Mouse (Mus musculus) liver, embryonic 12.5 days (tissue): ENCODE data around the gene 1700020N15Rik. TPM values are rescaled to one million over a fixed set of nuclear protein-coding genes. Genes with fewer than 3 reads are reported as not detected.
"Not testable (repeated sequence)": the region's sequence is repeated elsewhere in the genome, so short reads cannot be mapped to it uniquely, and the experiment has no call there.

ENCODE experiments used
- ATAC-seq: fragments of 200-750 bp; cut with Nextera tagmentation; 2 replicates; pipeline ENCODE4 v1.8.0; 2017; ENCODE audit warnings: moderate number of reproducible peaks, mild to moderate bottlenecking, moderate library complexity
- H3K27ac ChIP-seq: fragments of 300-500 bp; sonication (generic); 2 replicates; pipeline ENCODE4 v1.5.1; 2016; ENCODE audit warnings: mild to moderate bottlenecking
- H3K27me3 ChIP-seq: fragments of 300-500 bp; sonication (generic); replicated peaks from 2 replicates; pipeline ENCODE4 v1.6.1; 2016; ENCODE audit warnings: mild to moderate bottlenecking, moderate library complexity
- H3K36me3 ChIP-seq: fragments of 300-500 bp; sonication (generic); 2 replicates; pipeline ENCODE4 v1.6.1; 2016; ENCODE audit warnings: mild to moderate bottlenecking, moderate library complexity
- H3K4me1 ChIP-seq: fragments of 300-500 bp; sonication (generic); 2 replicates; pipeline ENCODE4 v1.6.1; 2016
- H3K4me2 ChIP-seq: fragments of 300-500 bp; sonication (generic); 2 replicates; pipeline ENCODE4 v1.6.1; 2016; ENCODE audit warnings: mild to moderate bottlenecking, moderate library complexity
- H3K4me3 ChIP-seq: fragments of 300-500 bp; sonication (generic); 2 replicates; pipeline ENCODE4 v1.5.1; 2016; ENCODE audit warnings: mild to moderate bottlenecking, moderate library complexity
- H3K9ac ChIP-seq: fragments of 300-500 bp; sonication (generic); 2 replicates; pipeline ENCODE4 v1.6.1; 2016; ENCODE audit warnings: mild to moderate bottlenecking, moderate library complexity
- H3K9me3 ChIP-seq: fragments of 300-500 bp; sonication (generic); replicated peaks from 2 replicates; pipeline ENCODE4 v1.6.1; 2016; ENCODE audit warnings: mild to moderate bottlenecking, moderate library complexity
- WGBS: fragments of 180-500 bp; shearing (Covaris S2); methylation state at CpG from one replicate; pipeline ENCODE4 v1.1.7; 2016; ENCODE audit not compliant: insufficient replicate concordance; 5-methylcytosine and 5-hydroxymethylcytosine counted together
- polyA plus RNA-seq: library from polyadenylated mRNA; unstranded; fragments of >200 nt; fragmentation: Nextera tagmentation; extraction: Ambion mirVana; gene quantifications from 2 replicates; pipeline ENCODE4 v1.2.1, GENCODE M21; 2016

The 1700020N15Rik gene
- not detected in 2 replicates for polyA plus RNA-seq

DNA sequence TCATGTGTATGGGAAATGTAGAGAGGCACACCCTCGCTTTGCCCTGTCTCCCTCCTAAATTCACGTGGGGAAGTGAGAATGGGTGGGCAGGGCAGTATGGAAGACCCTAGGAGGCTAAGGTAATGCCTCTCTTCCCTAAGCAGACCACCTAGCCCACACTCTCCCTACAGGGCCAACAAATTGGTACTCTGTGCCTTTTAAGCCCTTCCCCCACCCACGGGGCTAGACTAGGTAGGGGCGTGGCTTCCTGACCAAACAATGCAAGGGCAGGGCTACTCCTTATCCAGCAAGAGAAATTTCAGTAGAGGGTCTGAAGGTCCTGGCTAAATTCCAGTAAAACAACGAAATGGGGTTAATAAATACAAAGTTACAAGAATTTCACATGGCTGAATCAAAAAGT lies at the start of gene 1700020N15Rik:
1700020N15Rik (plus strand) TSS at position 301 of the 400 bp plus-strand sequence.
- not testable (repeated sequence) for H3K4me1 ChIP-seq, H3K27me3 ChIP-seq, H3K4me2 ChIP-seq, H3K9ac ChIP-seq, ATAC-seq, H3K4me3 ChIP-seq, H3K9me3 ChIP-seq, H3K27ac ChIP-seq, H3K36me3 ChIP-seq
- 57% methylated on average over 5 of the region's 5 CpGs for WGBS

DNA sequence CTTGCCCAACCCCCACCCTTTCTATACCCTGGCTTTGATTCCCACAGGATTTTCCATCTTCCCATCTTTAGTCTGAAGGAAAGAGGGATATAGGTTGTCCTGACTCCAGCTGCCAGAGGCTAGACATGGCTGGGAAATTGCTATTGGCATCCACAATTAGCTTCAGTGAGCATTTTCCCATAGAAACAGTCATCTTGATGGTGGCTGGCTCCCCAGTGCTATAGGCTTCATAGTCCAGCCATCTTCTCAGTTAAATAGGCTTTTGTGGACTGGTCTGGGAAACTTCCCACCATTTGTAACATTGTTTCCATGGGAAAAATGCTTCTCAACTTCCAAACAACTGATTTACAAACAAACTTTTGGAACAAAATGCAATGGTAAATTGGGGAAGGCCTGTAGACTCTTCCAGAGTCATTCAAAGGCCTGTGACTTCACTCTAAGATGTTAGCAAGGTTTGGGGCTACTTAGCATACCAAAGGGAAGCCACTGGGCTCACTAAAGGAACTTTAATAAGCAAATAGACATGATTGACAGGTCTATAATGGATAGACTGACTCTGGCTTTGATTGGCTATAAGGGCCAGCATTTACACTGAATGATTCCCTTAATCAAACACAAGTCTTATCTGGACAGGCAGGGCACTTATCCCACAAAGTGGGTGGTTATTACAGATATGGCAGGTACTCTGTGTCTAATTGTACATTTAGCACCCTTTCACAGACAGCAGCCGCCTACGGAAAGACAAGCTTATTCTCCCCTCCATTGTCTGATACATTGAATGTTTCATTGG lies 31.9 kb downstream of the 1700020N15Rik start:
- Histone ChIP-seq H3K27ac (no peak overlapping the region), H3K4me1 (no peaks in the 10 kb centered on the region), H3K27me3 (no peaks in the 10 kb centered on the region), H3K9ac (no peak overlapping the region), H3K4me3 (no peak overlapping the region), H3K4me2 (no peak overlapping the region), H3K36me3 (no peaks in the 10 kb centered on the region), H3K9me3 (no peaks in the 10 kb centered on the region)
- ATAC-seq = no peak
- WGBS = 69% methylated on average over 2 of the region's 2 CpGs
